Mouse (Mus musculus): ENCODE data around the gene Krt222. TPM values are rescaled to one million over a fixed set of nuclear protein-coding genes. Genes with fewer than 3 reads are reported as not detected.

The Krt222 gene
- polyA plus RNA-seq, 1 experiment = 0.11 TPM

DNA sequence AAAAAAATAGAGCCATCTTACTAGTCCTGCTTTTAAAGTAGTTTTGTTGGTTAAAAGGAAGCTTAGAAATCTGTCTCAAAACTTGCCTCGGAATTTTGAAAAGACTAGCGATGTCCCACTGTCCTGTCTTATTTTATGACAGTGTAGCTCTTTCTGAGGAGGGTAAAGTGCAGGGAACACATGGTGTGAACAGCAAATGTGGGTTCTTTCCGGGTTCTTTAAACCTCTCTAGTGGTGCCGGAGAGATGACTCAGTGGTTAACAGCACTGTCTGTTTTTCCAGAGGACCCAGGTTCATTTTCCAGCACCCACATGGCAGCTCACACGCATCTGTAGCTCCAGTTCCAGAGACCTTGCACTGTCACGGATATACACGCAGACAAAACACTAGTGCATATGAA lies 25.3 kb upstream of the Krt222 start:
- TF ChIP-seq CTCF (IDR thresholded peaks at IDR 0.05; ENCODE audit: insufficient read depth, low read length) (no peak), POLR2A (IDR thresholded peaks at IDR 0.05; ENCODE audit: borderline replicate concordance, extremely low read depth, low read depth, low read length) (no peak)
- Histone ChIP-seq H3K4me1 (ENCODE audit: control insufficient read depth, insufficient read depth, low read length) (no peaks in the 10 kb centered on the region), H3K4me3 (replicated peaks; ENCODE audit: extremely low read depth, low read depth, low read length) (no peak overlapping the region)
- DNase-seq = no peak
- 76% methylated on average over 7 of the region's 7 CpGs for WGBS

DNA sequence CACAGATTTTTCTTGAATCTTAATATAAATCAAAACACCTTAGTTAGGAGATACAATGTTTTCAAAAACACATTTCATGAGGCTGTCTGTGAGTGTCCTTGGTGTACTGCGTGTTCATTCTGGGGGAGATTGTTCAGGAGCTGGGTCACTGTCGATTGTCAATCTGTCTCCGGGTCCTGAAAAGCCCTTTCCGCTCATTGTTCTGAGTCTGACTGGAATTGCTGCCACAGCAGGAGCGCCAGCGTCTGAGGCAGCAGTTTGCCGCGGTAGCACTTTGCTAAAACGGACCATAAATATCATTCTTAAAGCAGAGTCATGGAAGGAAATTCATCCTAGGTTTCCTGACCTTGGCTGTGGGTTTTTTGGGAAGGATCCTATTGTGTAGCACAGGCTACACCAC lies 21.9 kb upstream of the Krt222 start:
- 37% methylated on average over 9 of the region's 9 CpGs for WGBS
- TF ChIP-seq CTCF (IDR thresholded peaks at IDR 0.05; ENCODE audit: insufficient read depth, low read length) (no peak), POLR2A (IDR thresholded peaks at IDR 0.05; ENCODE audit: borderline replicate concordance, extremely low read depth, low read depth, low read length) (no peak)
- no peak for DNase-seq

DNA sequence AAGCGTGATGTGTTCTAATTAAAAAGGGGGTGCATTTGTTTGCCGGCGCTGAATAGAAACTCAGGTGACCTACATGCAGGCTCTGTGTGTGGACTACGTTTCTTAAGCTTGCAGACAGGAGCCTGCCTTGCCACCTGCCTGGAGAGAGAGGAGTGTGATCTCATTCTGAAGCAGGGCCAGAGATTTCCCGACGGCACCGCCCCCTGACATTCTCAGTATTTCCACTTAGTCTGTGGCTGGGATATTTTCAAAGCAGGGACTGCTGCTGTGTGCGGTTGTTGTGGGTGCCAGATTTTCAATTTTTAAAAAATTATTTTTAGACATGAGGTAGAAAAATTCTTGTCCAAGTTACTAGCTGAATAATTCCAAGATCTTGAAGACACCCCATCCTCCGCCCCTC lies 21.3 kb upstream of the Krt222 start:
- DNase-seq = no peak
- TF ChIP-seq CTCF (IDR thresholded peaks at IDR 0.05; ENCODE audit: insufficient read depth, low read length) (no peak), POLR2A (IDR thresholded peaks at IDR 0.05; ENCODE audit: borderline replicate concordance, extremely low read depth, low read depth, low read length) (no peak)
- 59% methylated on average over 9 of the region's 9 CpGs for WGBS
- no peaks in the 10 kb centered on the region for H3K4me1 ChIP-seq (ENCODE audit: control insufficient read depth, insufficient read depth, low read length)
- no peak overlapping the region for H3K4me3 ChIP-seq (replicated peaks; ENCODE audit: extremely low read depth, low read depth, low read length)

More for the DNA sequence above, 21.9 kb upstream of the Krt222 start:
- no peak overlapping the region for H3K4me3 ChIP-seq (replicated peaks; ENCODE audit: extremely low read depth, low read depth, low read length)
- H3K4me1 ChIP-seq (ENCODE audit: control insufficient read depth, insufficient read depth, low read length) = no peaks in the 10 kb centered on the region

GRCm38 (mm10) chr11:99256213-99256612 lies 12.3 kb upstream of the Krt222 start:
- WGBS = 72% methylated on average over 4 of the region's 4 CpGs
- TF ChIP-seq POLR2A (IDR thresholded peaks at IDR 0.05; ENCODE audit: borderline replicate concordance, extremely low read depth, low read depth, low read length) (no peak), CTCF (IDR thresholded peaks at IDR 0.05; ENCODE audit: insufficient read depth, low read length) (no peak)
- H3K4me1 ChIP-seq (ENCODE audit: control insufficient read depth, insufficient read depth, low read length) = no peaks in the 10 kb centered on the region
- no peak overlapping the region for H3K4me3 ChIP-seq (replicated peaks; ENCODE audit: extremely low read depth, low read depth, low read length)
- no peak for DNase-seq

- WGBS = 85% methylated on average over 8 of the region's 8 CpGs
- no peak for TF ChIP-seq CTCF (IDR thresholded peaks at IDR 0.05; ENCODE audit: insufficient read depth, low read length)
- TF ChIP-seq POLR2A (IDR thresholded peaks at IDR 0.05; ENCODE audit: borderline replicate concordance, extremely low read depth, low read depth, low read length) = no peak
- Histone ChIP-seq H3K4me1 (ENCODE audit: control insufficient read depth, insufficient read depth, low read length) (no peaks in the 10 kb centered on the region), H3K4me3 (replicated peaks; ENCODE audit: extremely low read depth, low read depth, low read length) (no peak overlapping the region)
- DNase-seq = no peak
Observed at GRCm38 (mm10) chr11:99255316-99255715, 11.4 kb upstream of the Krt222 start.

GRCm38 (mm10) chr11:99253893-99254292 lies 10.0 kb upstream of the Krt222 start:
- no peak for DNase-seq
- no peak overlapping the region for H3K4me3 ChIP-seq (replicated peaks; ENCODE audit: extremely low read depth, low read depth, low read length)
- no peak for TF ChIP-seq POLR2A (IDR thresholded peaks at IDR 0.05; ENCODE audit: borderline replicate concordance, extremely low read depth, low read depth, low read length)
- TF ChIP-seq CTCF (IDR thresholded peaks at IDR 0.05; ENCODE audit: insufficient read depth, low read length) = no peak
- WGBS = 57% methylated on average over 2 of the region's 2 CpGs
- no peaks in the 10 kb centered on the region for H3K4me1 ChIP-seq (ENCODE audit: control insufficient read depth, insufficient read depth, low read length)

DNA sequence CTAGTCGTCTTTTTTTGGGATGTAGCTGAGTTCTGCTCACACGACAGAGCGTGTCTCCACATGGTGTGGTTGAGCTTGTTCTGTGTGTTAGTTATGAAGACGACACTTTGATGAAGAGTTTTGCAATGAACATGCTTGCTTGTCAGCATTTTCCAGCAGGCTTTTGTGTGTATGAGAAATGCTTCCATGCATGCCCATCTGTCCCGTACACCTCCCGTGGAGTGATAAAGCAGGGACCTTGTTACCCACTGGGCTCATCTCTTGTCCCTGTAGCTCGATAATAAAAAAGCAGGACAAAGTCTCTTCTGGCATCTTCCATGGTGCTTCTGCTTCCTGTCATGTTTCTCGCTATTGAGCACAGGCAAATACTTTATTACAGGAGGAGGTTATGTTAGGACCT lies 8.8 kb upstream of the Krt222 start:
- DNase-seq = no peak
- H3K4me1 ChIP-seq (ENCODE audit: control insufficient read depth, insufficient read depth, low read length) = no peaks in the 10 kb centered on the region
- WGBS = 70% methylated on average over 8 of the region's 8 CpGs
- no peak overlapping the region for H3K4me3 ChIP-seq (replicated peaks; ENCODE audit: extremely low read depth, low read depth, low read length)
- TF ChIP-seq POLR2A (IDR thresholded peaks at IDR 0.05; ENCODE audit: borderline replicate concordance, extremely low read depth, low read depth, low read length) (no peak), CTCF (IDR thresholded peaks at IDR 0.05; ENCODE audit: insufficient read depth, low read length) (no peak)

DNA sequence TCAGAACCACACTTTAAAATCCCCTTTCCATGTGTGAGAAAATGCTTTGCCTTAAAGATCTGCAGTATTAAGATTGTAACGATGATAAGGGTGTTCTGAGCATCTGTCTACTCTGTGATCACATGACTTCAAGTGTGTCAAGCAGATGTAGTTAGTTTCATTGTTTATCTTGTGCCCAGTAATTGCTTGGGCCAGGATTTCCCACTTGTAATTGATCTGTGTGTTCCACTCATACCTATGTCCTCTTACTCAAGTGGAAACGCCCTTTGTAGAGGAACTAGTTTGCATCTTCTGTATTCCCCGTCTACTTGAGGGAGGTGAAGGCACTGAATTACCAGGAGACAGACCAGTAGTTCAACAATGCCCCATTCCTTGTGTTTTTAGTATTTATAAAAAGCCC lies 6.8 kb upstream of the Krt222 start:
- TF ChIP-seq POLR2A (IDR thresholded peaks at IDR 0.05; ENCODE audit: borderline replicate concordance, extremely low read depth, low read depth, low read length) = no peak
- TF ChIP-seq CTCF (IDR thresholded peaks at IDR 0.05; ENCODE audit: insufficient read depth, low read length) = no peak
- WGBS = 26% methylated on average over 3 of the region's 3 CpGs
- DNase-seq = no peak
- no peak overlapping the region for H3K4me3 ChIP-seq (replicated peaks; ENCODE audit: extremely low read depth, low read depth, low read length)
- H3K4me1 ChIP-seq (ENCODE audit: control insufficient read depth, insufficient read depth, low read length) = no peaks in the 10 kb centered on the region

DNA sequence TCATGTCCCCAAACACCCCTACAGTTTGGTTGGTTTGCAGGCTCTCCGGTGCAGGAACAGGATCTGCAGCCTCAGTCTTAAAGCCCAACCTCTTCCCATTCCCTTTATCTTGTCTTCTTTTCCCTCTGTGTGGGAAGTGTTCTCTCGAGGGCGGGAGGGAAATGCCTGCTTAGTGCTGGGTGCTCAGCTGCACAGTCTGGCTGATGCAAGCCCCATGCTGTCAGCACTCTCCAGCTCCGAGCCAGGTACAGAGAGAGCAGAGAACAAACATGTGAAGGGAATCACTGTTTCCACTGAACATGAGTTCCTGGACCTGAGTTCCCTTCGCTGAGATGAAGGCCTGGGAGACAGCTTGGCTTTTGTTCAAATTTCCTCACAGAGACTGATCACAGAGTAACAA lies 6.4 kb upstream of the Krt222 start:
- WGBS = 43% methylated on average over 5 of the region's 5 CpGs
- H3K4me3 ChIP-seq (replicated peaks; ENCODE audit: extremely low read depth, low read depth, low read length) = no peak overlapping the region
- TF ChIP-seq CTCF (IDR thresholded peaks at IDR 0.05; ENCODE audit: insufficient read depth, low read length) = no peak
- no peak for TF ChIP-seq POLR2A (IDR thresholded peaks at IDR 0.05; ENCODE audit: borderline replicate concordance, extremely low read depth, low read depth, low read length)
- no peaks in the 10 kb centered on the region for H3K4me1 ChIP-seq (ENCODE audit: control insufficient read depth, insufficient read depth, low read length)
- no peak for DNase-seq

GRCm38 (mm10) chr11:99249115-99249514 lies 5.2 kb upstream of the Krt222 start:
- WGBS = 59% methylated on average over 4 of the region's 4 CpGs
- no peak for DNase-seq
- TF ChIP-seq POLR2A (IDR thresholded peaks at IDR 0.05; ENCODE audit: borderline replicate concordance, extremely low read depth, low read depth, low read length) = no peak
- TF ChIP-seq CTCF (IDR thresholded peaks at IDR 0.05; ENCODE audit: insufficient read depth, low read length) = peak; percentile 57; the same call in 1 of the 2 replicates

More at GRCm38 (mm10) chr11:99249115-99249514, 5.2 kb upstream of the Krt222 start:
- H3K4me1 ChIP-seq (ENCODE audit: control insufficient read depth, insufficient read depth, low read length) = no peaks in the 10 kb centered on the region
- H3K4me3 ChIP-seq (replicated peaks; ENCODE audit: extremely low read depth, low read depth, low read length) = no peak overlapping the region
